9 mouse cellular contexts compared by ENCODE assay signal in genomic region chr7:111156472-111157231, GRCm38 (mm10).
DNase-seq lines count a peak whose midpoint lies in the region; ATAC-seq and TF ChIP-seq lines count a peak whose summit lies in the region.
"Had no signal": no experiment of that assay in that cellular context is flagged by ENCODE, and none has a peak within 500 bp of the region (broad histone marks: within the 10 kb centered on the region; RNA-seq: fewer than 3 reads in every experiment).

No protein-coding gene starts in this region.

- 21% methylated on average over 8 of the region's 8 CpGs for WGBS in limb, embryonic 15.5 days
- 24% methylated on average over 8 of the region's 8 CpGs for WGBS in stomach, postnatal 0 days

- peak; percentile 73 for TF ChIP-seq EP300 in stomach, postnatal 0 days (optimal IDR thresholded peaks at IDR 0.05)

- peaks cover 27% of the 10 kb centered on the region for H3K4me1 ChIP-seq in limb, embryonic 15.5 days
- H3K4me1 ChIP-seq in stomach, postnatal 0 days (replicated peaks; ENCODE audit: control insufficient read depth, insufficient read depth) = peaks cover 10% of the 10 kb centered on the region; the same call in 1 of the 2 replicates

- no peaks in the 10 kb centered on the region for H3K27me3 ChIP-seq in limb, embryonic 15.5 days
- no peaks in the 10 kb centered on the region for H3K27me3 ChIP-seq in stomach, postnatal 0 days (ENCODE audit: control insufficient read depth, insufficient read depth, low read length)

- peak overlapping the region; percentile 61 for H3K27ac ChIP-seq in left cerebral cortex, adult 2 months
- peak overlapping the region; percentile 93 for H3K27ac ChIP-seq in limb, embryonic 15.5 days
- peak overlapping the region; percentile 90 for H3K27ac ChIP-seq in stomach, postnatal 0 days (replicated peaks)

- H3K9me3 ChIP-seq in limb, embryonic 15.5 days = no peaks in the 10 kb centered on the region
- H3K9me3 ChIP-seq in stomach, postnatal 0 days (ENCODE audit: control insufficient read depth, low read length) = no peaks in the 10 kb centered on the region

- H3K36me3 ChIP-seq in limb, embryonic 15.5 days = no peaks in the 10 kb centered on the region
- H3K36me3 ChIP-seq in stomach, postnatal 0 days (ENCODE audit: control insufficient read depth, insufficient read depth, low read length) = no peaks in the 10 kb centered on the region

- peak in 1 of 2 experiments; percentile 28 for DNase-seq in left cerebral cortex, adult 2 months (ENCODE audit: extremely low spot score in 1 of 2, low spot score in 2 of 2)
- DNase-seq in left cerebral cortex, postnatal 4 days = no peak
- DNase-seq in adrenal gland, postnatal 36 days = peak; percentile 36 to 51
- peak; percentile 48 to 72 for DNase-seq in heart, postnatal 14 days
- DNase-seq in stomach, postnatal 0 days (ENCODE audit: low spot score) = peak; percentile 75
- no peak for DNase-seq in spleen, postnatal 4 days (ENCODE audit: low spot score in 2 of 2)

- H3K9ac ChIP-seq in limb, embryonic 15.5 days = no peak overlapping the region
- H3K9ac ChIP-seq in stomach, postnatal 0 days (ENCODE audit: low read length) = no peak overlapping the region

- peak overlapping the region; percentile 31 for H3K4me2 ChIP-seq in limb, embryonic 15.5 days
- H3K4me2 ChIP-seq in stomach, postnatal 0 days (replicated peaks; ENCODE audit: low read depth) = peak overlapping the region; percentile 19; the same call in 1 of the 2 replicates

- H3K4me3 ChIP-seq in left cerebral cortex, adult 2 months = no peak overlapping the region
- peak overlapping the region; percentile 4; the same call in 1 of the 2 replicates for H3K4me3 ChIP-seq in limb, embryonic 15.5 days
- H3K4me3 ChIP-seq in stomach, postnatal 0 days (ENCODE audit: low read depth, low read length) = no peak overlapping the region
- H3K4me3 ChIP-seq: megakaryocyte, embryonic 14.5 days had no signal

- TF ChIP-seq CTCF in left cerebral cortex, adult 2 months (IDR thresholded peaks at IDR 0.05) = no peak
- no peak for TF ChIP-seq CTCF in stomach, postnatal 0 days (IDR thresholded peaks at IDR 0.05; ENCODE audit: low read depth)

- 0 out of 2 replicates have a peak, but pooled peaks have one; percentile 40 for ATAC-seq in erythroblast, adult 5-6 weeks (replicated peaks; ENCODE audit: low FRiP score, poor library complexity, severe bottlenecking)
- peak; percentile 83 for ATAC-seq in limb, embryonic 15.5 days (ENCODE audit: insufficient number of reproducible peaks, low FRiP score, low TSS enrichment, low read depth)
- ATAC-seq in stomach, postnatal 0 days (ENCODE audit: low FRiP score, low TSS enrichment) = peak; percentile 89

- intact Hi-C loops in left cerebral cortex, adult 2 months (cut with DNase I) = loop anchor here (2.0 kb wide), 3 partner anchors 34 to 140 kb away; partner anchors contain the start of gene Eif4g2
- intact Hi-C loops in left cerebral cortex, postnatal 4 days (cut with DNase I) = no loop called here
- intact Hi-C loops in heart, postnatal 14 days (cut with DNase I) = loop anchor here (2.0 to 5.0 kb wide), 3 partner anchors 34 to 99 kb away; partner anchors contain the start of gene Eif4g2

Comparison
In these comparisons a context has a peak if more than half of its experiments do, and no peak if none do; other contexts are left out.
1. DNase-seq: peak in adrenal gland, postnatal 36 days (2 of 2), heart, postnatal 14 days (2 of 2) and stomach, postnatal 0 days (single experiment); none in left cerebral cortex, postnatal 4 days (single experiment) and spleen, postnatal 4 days (0 of 2).
2. Peak in every context shown above with its lines, with median percentiles within 50 percentile points of each other: H3K27ac ChIP-seq and ATAC-seq.